Mouse (Mus musculus) urinary bladder, adult 2 months (tissue): ENCODE measurements around the gene Nup85. TPM values are rescaled to one million over a fixed set of nuclear protein-coding genes. Genes with fewer than 3 reads are reported as not detected.
A peak's percentile ranks its signal among the peaks of the same experiment; 100 is the strongest.

Experiments
- DNase-seq: peaks from one replicate; pipeline ENCODE4 v3.0.0; 2022; ENCODE audit warnings: low spot score
- polyA plus RNA-seq: library from polyadenylated mRNA; depleted of rRNA; stranded (reverse); fragments of >200 nt; gene quantifications from 2 replicates; pipeline ENCODE4 v1.2.3, GENCODE M21; 2012

The Nup85 gene
- polyA plus RNA-seq, 1 experiment, result 77.1 TPM

DNA sequence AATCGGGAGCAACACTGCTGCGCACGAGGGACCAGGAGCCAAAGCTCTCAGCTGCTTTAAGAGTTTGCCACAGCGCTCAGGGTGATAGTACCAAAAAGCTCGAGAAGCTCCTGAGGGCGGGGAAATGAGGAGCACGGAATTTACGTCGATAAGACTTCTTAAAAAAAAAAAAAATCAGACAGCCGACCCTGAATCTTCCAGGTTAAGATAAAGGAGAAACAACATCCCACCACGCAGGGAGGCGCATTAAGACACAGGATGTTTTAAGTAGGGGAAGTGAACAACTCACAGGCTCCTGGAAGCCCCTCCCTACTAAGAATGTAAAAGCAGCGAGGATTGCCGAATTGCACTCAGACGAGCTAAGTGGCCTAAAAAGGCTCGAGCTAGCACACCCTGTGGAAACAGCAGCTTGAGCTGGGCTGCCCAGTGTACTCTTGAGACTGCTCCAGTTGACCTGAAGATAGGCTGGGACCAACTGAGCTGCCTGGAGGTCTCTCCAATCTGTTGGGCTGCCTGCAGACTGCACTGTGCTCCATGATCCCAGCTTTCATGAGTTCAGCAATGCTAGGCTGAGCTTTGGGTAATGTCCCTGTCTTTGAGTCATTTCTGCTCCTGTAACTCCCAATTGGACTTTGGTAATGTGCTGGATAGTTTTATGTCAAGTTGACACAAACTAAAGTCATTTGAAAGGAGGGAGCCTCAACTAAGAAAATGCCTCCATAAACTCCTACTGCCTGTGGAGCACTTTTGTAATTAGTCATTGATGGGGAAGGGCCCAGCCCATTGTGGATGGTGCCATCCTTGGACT lies 49.1 kb downstream of the Nup85 start:
- DNase-seq, result no peak

- DNase-seq, result no peak
These were observed 50.3 kb downstream of the Nup85 start for GRCm38 (mm10) chr11:115614346-115615107.

GRCm38 (mm10) chr11:115615108-115615825 lies 51.0 kb downstream of the Nup85 start:
- DNase-seq, result no peak

DNA sequence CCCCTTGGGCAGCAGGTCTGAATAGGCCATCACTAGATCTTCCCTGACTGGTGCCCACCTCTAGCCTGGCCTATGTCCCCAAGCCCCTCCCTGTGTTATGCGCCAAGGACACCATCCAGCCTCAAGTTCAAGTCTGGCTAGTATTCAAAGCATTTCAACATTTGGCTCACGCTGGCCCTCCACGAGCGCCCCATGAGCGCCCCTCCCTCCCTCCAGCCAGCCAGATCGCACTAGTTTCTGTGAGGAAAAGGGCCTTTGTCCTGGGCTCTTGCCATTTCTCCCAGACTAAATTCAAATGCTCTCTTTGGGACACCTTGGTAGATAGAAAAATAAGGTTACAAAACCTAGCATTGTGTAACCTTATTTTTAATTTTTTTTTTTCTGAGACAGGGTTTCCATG lies 51.6 kb downstream of the Nup85 start:
- no peak for DNase-seq

- no peak for DNase-seq
These were observed 52.1 kb downstream of the Nup85 start for GRCm38 (mm10) chr11:115616371-115616770.

- DNase-seq, result no peak
These were observed 52.7 kb downstream of the Nup85 start for GRCm38 (mm10) chr11:115616893-115617292.

DNA sequence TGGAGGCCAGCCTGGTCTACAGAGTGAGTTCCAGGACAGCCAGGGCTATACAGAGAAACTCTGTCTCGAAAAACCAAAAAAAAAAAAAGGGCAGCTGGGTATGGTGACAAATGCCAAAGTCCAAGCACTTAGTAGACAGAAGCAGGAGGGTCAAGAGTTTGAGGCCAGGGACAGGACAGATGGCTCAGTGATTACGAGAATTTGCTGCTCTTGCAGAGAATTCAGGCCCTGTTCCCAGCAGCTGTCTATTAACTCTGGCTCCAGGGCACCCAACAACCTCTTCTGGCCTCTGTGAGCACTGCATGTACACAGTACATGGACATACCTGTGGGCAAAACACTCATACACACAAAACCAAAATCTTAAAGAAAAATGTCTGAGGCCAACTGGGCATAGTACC lies 53.8 kb downstream of the Nup85 start:
- DNase-seq, result no peak

- no peak for DNase-seq
These were observed 54.7 kb downstream of the Nup85 start for GRCm38 (mm10) chr11:115618732-115619516.

DNA sequence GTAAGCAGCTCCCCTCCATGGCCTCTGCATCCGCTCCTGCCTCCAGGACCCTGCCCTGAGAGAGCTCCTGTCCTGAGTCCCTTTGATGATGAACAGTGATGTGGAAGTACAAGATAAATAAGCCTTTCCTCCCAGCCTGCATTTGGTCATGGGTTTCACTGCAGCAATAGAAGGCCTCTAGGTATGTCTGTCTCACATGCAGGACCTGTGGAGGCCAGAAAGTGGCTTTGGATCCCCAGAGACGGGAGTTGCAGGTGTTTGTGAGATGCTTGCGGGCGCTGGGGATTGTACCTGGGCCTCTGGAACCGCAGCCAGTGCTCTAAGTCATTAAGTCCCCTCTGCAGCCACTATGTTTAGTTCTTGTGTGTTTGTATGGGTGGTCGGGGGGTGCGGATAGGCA lies 55.7 kb downstream of the Nup85 start:
- no peak for DNase-seq

GRCm38 (mm10) chr11:115623487-115624070 lies 59.3 kb downstream of the Nup85 start:
- DNase-seq, result no peak

GRCm38 (mm10) chr11:115625877-115626276 lies 61.6 kb downstream of the Nup85 start:
- DNase-seq, result no peak

GRCm38 (mm10) chr11:115626824-115627616 lies 62.8 kb downstream of the Nup85 start:
- no peak for DNase-seq

DNA sequence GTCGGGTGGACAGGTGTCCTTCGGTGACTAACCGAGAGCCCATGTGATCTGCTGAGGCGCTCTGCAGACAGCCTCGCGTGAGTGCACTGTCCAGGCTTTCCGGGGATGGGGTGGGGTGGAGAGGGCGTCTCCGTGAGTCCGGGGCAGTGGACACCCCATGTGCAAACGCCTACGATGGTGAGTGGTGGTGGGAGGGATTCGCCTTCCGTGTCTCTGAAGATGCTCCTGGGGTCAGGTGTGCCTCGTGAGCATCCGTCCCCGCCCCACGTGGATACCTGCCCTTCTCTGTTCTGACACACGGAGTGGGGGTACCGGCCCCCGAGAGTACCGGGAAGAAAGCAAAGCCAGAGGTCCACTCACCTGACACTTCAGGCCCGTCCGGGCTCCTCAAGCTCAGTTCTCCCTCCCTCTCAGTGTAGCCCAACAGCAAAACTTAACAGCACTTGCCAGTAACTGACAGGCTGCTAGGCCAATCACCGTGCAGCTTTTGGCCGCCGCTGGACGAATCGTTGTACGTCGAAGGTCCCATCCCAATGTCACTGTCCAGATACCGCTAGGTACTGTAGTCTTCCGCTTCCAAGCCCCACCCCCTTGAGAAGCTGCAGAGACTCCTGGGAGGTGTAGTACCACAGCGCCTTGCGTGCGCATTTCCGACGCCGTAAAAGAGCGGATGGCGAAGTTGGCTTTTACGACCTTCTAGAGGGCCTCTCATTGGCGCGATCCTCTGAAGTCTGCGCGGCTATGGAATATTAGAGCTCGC lies 63.7 kb downstream of the Nup85 start, which contains the start of gene Slc25a19:
Gene Slc25a19, minus strand, starts transcription at position 591 of the 760 bp plus-strand sequence.
- DNase-seq, result peak; percentile 94

- DNase-seq, result no peak
These were observed 64.3 kb downstream of the Nup85 start for GRCm38 (mm10) chr11:115628465-115629101.

GRCm38 (mm10) chr11:115629734-115630531 lies 65.7 kb downstream of the Nup85 start:
- no peak for DNase-seq

GRCm38 (mm10) chr11:115630532-115631504 lies 66.6 kb downstream of the Nup85 start:
- no peak for DNase-seq

DNA sequence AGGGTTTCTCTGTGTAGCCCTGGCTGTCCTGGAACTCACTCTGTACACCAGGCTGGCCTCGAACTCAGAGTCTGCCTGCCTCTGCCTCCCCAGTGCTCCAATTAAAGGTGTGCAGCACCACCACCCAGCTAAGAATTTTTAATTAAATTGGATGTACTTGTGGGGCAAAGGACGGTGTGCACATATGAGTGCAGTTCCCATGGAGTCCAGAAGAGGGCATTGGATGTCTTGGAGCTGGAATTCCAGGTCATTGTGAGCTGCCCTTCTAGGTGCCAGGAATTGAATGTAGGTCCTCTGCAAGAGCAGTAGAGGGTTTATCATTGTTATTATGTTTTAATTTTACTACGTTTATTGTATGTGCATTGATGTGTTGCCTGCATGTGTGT lies 67.3 kb downstream of the Nup85 start:
- DNase-seq, result no peak
